Mouse (Mus musculus): ENCODE measurements at regions not wholly inside any gene's neighbourhood (a gene's known extent, or its start where the extent isn't known, plus 50 kb on each side); places are given as distances from the start of the nearest gene placed in this dataset.

DNA sequence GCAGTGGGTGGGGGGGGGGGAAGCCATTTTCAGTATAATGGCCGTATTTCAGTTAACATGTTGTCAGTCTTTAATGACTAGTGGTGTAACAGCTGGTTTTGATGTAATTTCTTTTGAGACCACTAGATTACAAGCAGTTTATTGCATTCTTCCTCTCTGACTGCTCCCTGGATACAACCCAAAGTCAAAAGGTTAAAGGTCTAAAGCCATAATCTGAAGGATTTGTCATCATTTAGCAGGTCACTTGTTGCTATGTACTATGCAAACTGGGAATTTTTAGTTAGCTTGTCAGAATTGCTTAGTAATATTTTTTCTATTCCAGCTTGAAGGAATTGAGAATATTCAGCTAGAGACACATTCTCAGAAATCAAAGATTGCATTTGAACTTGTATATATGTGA, 403.4 kb downstream of the Tmem161b start:
- no peak for ATAC-seq (ENCODE audit: borderline replicate concordance, extremely low read depth, low FRiP score, low TSS enrichment)
- Histone ChIP-seq H3K27ac (no peak overlapping the region), H3K9me3 (no peaks in the 10 kb centered on the region), H3K36me3 (no peaks in the 10 kb centered on the region), H3K9ac (no peak overlapping the region), H3K4me2 (no peak overlapping the region), H3K27me3 (no peaks in the 10 kb centered on the region), H3K4me1 (no peaks in the 10 kb centered on the region), H3K4me3 (no peak overlapping the region)
- WGBS = 62% methylated on average over 1 of the region's 1 CpGs

DNA sequence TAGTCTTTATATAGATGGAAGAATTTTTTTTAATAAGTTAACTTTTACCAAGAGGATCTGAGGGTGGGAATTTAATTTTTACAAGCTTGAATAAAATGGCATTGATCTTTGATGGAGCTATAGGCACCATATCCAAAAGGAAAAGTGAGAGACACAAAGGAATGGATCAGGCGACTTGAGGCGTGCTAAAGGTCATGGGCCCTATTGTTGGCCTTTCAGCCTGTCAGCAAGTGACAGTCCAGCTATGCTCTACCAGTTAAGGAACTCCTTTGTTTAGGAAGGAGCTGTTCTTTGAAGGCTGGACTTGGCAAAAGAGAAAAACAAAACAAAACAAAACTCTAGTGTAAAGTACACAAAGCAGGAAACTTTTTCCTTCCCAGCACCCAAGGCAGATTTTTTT, 403.8 kb downstream of the Tmem161b start:
- H3K27me3 ChIP-seq = no peaks in the 10 kb centered on the region
- H3K4me1 ChIP-seq = no peaks in the 10 kb centered on the region
- WGBS = 65% methylated on average over 2 of the region's 2 CpGs
- H3K36me3 ChIP-seq = no peaks in the 10 kb centered on the region
- H3K9ac ChIP-seq = no peak overlapping the region
- H3K9me3 ChIP-seq = no peaks in the 10 kb centered on the region
- no peak overlapping the region for H3K4me3 ChIP-seq
- no peak overlapping the region for H3K4me2 ChIP-seq
- no peak for ATAC-seq (ENCODE audit: borderline replicate concordance, extremely low read depth, low FRiP score, low TSS enrichment)
- H3K27ac ChIP-seq = no peak overlapping the region

DNA sequence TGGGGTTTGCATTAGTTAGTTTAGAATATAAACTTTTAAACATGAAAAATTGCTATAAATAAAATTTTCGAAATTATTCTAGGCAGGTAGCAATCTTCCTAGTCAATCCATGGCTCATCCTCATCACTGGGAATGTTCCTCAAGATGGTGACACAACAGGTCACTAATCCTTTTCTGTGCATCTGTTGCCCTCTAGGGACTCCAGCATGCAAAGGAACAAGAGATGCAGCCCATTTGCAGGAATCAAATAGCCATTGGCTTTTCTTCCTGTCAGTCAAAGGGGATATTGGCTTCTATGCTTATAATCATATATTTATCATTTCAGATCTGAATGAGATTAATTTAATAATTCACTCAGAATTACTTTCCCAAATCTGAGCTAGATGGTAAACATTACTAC, 404.3 kb downstream of the Tmem161b start:
- no peaks in the 10 kb centered on the region for H3K9me3 ChIP-seq
- H3K36me3 ChIP-seq = no peaks in the 10 kb centered on the region
- no peak overlapping the region for H3K4me3 ChIP-seq
- H3K27ac ChIP-seq = no peak overlapping the region
- no peaks in the 10 kb centered on the region for H3K27me3 ChIP-seq
- no peaks in the 10 kb centered on the region for H3K4me1 ChIP-seq
- WGBS = 58% methylated on average over 1 of the region's 1 CpGs
- no peak overlapping the region for H3K4me2 ChIP-seq
- no peak for ATAC-seq (ENCODE audit: borderline replicate concordance, extremely low read depth, low FRiP score, low TSS enrichment)
- no peak overlapping the region for H3K9ac ChIP-seq

DNA sequence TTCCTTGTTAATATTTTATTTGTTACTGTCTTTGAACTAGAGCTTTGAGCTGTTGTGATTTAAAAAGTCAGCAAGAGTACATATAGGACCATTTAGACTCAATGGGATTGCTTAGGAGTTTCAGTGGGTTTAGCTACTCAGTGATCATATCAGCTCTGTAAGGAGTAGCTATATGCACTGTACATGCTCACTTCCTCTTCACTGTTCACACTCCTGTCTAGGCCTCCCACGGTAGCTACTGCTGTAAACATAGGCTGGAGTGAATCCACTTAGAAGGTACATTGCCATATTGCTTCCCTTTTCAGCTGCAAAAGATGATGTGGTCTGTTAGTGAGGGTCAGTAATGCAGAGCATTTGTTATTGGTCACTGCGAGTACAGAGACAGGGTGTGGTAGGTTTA, 408.6 kb downstream of the Tmem161b start:
- Histone ChIP-seq H3K36me3 (no peaks in the 10 kb centered on the region), H3K9me3 (no peaks in the 10 kb centered on the region), H3K9ac (no peak overlapping the region), H3K27me3 (no peaks in the 10 kb centered on the region), H3K4me2 (no peak overlapping the region), H3K4me1 (no peaks in the 10 kb centered on the region), H3K27ac (no peak overlapping the region), H3K4me3 (no peak overlapping the region)
- ATAC-seq (ENCODE audit: borderline replicate concordance, extremely low read depth, low FRiP score, low TSS enrichment) = no peak
- WGBS = 56% methylated on average over 2 of the region's 2 CpGs

DNA sequence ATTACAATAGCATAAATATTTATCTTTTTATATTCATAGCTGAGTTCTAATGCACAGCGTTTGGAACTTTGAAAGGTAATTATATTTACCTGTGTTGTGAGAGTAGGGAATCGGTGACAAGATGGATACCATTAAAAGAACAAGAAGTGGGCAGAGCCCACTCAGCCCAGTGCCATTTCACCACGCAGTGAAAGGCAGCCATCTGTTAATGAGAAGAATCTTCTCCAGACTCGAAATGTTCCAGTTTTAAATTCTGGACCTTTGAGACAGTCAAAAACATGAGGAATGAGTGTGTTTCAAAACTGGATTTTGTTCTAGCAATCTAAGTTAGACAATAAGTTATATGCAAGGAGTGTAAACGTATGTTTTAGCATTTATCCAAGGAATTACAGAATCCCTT, 410.4 kb downstream of the Tmem161b start:
- Histone ChIP-seq H3K27ac (no peak overlapping the region), H3K4me2 (no peak overlapping the region), H3K36me3 (no peaks in the 10 kb centered on the region), H3K9ac (no peak overlapping the region), H3K27me3 (no peaks in the 10 kb centered on the region), H3K4me1 (no peaks in the 10 kb centered on the region), H3K4me3 (no peak overlapping the region), H3K9me3 (no peaks in the 10 kb centered on the region)
- no peak for ATAC-seq (ENCODE audit: borderline replicate concordance, extremely low read depth, low FRiP score, low TSS enrichment)
- WGBS = 77% methylated on average over 5 of the region's 5 CpGs

DNA sequence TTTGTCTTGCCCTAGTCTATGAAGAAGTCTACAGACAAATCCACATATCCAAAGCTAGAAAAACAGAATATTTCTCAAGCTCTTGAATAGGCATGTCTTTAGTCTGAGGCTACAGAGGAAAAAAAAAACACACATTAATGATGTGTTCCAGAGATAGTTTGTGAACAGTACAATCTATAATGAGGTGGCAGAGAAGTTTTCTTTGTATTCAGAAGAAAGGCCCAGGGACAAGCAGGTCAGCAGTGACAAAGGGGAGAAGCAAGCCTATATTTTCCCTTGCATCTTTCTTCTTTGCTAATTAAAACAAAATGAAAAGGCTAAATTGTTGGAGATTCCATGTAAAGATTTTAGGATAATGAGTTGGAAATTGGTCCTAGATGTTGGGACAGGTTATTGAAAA, 414.7 kb downstream of the Tmem161b start:
- Histone ChIP-seq H3K27me3 (no peaks in the 10 kb centered on the region), H3K27ac (no peak overlapping the region), H3K9ac (no peak overlapping the region), H3K9me3 (no peaks in the 10 kb centered on the region), H3K4me2 (no peak overlapping the region), H3K4me3 (no peak overlapping the region), H3K4me1 (no peaks in the 10 kb centered on the region), H3K36me3 (no peaks in the 10 kb centered on the region)
- ATAC-seq (ENCODE audit: borderline replicate concordance, extremely low read depth, low FRiP score, low TSS enrichment) = no peak

DNA sequence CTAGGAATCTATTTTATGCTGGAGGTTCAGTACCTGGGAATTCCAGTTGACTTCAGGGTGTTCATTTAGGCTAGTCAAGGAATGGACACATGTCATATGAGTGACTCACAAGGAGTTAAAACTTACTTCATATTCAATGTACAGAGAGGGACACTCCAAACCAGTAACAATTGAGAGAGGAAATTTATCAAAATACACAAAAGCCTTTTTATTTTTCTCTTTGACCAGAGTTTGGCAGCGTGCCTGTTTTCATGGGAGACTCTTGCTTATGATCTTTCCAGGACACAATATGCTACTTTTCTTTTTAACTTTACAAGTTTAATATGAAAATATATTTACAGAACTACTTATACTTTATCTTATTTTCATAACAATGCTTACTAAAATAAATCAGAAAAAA, 415.5 kb downstream of the Tmem161b start:
- Histone ChIP-seq H3K4me3 (no peak overlapping the region), H3K27ac (no peak overlapping the region), H3K4me1 (no peaks in the 10 kb centered on the region), H3K36me3 (no peaks in the 10 kb centered on the region), H3K9ac (no peak overlapping the region), H3K9me3 (no peaks in the 10 kb centered on the region), H3K27me3 (no peaks in the 10 kb centered on the region), H3K4me2 (no peak overlapping the region)
- ATAC-seq (ENCODE audit: borderline replicate concordance, extremely low read depth, low FRiP score, low TSS enrichment) = no peak
- 71% methylated on average over 1 of the region's 1 CpGs for WGBS

DNA sequence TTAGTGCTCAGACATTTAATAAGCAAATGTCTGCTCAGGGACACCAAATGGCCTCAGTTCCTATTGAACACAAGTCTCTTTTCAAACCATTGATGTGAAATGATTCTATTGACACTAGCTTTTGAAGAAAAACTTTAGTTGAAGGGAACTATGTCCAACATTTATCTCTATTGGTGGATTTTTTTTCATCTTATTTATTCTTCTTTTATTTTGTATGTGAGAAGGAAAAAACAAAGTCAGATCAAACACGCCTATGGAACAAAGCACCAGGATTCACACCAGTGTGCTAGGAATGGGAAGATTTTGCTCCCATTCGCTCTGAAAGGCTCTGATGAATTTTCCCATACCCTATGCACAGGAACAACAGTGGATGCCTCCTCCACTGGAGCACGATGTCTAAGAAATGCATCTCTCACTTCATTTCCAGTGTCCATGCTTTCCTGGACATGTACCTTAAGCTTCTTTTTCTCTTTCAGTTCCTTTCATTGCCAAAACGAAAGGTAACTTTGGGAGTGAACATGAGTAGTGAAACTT, 416.4 kb downstream of the Tmem161b start:
- Histone ChIP-seq H3K9ac (no peak overlapping the region), H3K27ac (no peak overlapping the region), H3K9me3 (no peaks in the 10 kb centered on the region), H3K36me3 (no peaks in the 10 kb centered on the region), H3K4me2 (no peak overlapping the region), H3K27me3 (no peaks in the 10 kb centered on the region), H3K4me3 (no peak overlapping the region), H3K4me1 (no peaks in the 10 kb centered on the region)
- WGBS = 77% methylated on average over 4 of the region's 4 CpGs
- ATAC-seq (ENCODE audit: borderline replicate concordance, extremely low read depth, low FRiP score, low TSS enrichment) = no peak

DNA sequence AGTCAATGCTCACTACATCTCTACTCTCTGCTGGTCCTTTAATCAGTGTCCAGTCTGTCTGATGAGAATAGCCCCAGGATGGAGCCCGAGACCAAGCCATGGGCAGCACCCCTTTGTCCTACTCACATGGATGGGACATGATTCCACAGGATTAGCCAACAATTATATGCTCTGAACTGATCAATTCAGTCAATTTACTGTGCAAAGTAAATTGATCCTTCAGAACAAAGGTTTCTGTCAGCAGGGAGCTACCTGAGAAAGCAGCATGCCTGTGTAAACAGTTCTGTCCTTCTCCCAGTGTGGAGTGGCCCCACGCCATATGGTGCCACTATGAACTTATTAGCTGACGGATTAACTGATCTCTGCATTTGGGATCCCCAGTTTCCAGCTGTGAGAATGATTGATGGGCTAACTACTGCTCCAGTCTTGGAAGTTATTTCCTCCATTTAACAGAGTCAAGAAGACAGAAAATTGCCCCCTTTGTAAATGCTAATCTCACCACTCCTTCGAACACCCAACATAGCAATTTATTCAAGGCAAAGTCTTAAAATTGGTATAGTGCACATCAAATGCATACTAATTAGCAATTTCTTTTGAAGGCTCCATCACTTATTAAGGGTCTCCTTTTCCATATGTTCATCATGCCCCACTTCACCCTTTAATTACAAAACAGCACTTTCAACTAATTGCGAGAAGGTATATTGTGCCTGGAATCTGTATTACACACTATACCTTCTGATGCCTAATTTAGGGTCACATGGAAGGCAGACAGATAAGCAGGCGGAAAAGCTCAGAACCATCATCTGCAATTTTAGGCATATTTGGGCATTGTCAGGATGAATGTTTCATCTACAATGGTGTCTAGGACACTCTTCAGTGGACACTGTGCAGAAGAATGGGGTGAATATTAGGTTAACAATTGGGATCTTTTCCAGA, 417.3 kb downstream of the Tmem161b start:
- H3K4me3 ChIP-seq = no peak overlapping the region
- WGBS = 68% methylated on average over 6 of the region's 6 CpGs
- H3K4me2 ChIP-seq = no peak overlapping the region
- ATAC-seq (ENCODE audit: borderline replicate concordance, extremely low read depth, low FRiP score, low TSS enrichment) = no peak
- H3K9me3 ChIP-seq = no peaks in the 10 kb centered on the region
- no peaks in the 10 kb centered on the region for H3K36me3 ChIP-seq
- H3K9ac ChIP-seq = no peak overlapping the region
- no peaks in the 10 kb centered on the region for H3K4me1 ChIP-seq
- H3K27ac ChIP-seq = no peak overlapping the region
- no peaks in the 10 kb centered on the region for H3K27me3 ChIP-seq

DNA sequence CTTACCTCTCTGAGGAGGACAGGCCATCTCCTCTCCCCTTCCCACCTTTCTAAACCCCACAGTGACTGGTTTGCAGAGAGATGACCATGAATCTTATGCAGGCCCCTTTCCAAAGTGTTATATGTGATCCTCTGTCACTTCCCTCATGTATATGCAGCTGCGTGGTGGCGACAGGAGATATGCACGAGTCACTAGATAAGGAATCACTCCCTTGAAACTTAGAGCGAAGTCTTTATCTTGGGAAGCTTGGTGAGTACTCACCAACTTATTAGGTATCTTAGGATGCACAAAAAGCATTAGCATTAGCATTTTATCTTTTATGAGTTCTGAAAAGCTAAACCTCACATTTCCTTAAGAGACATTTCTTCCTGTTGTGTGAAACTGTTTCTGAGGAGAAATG, 421.9 kb downstream of the Tmem161b start:
- H3K27me3 ChIP-seq = no peaks in the 10 kb centered on the region
- H3K9me3 ChIP-seq = no peaks in the 10 kb centered on the region
- no peak overlapping the region for H3K4me3 ChIP-seq
- WGBS = 57% methylated on average over 4 of the region's 4 CpGs
- H3K27ac ChIP-seq = no peak overlapping the region
- no peaks in the 10 kb centered on the region for H3K4me1 ChIP-seq
- ATAC-seq (ENCODE audit: borderline replicate concordance, extremely low read depth, low FRiP score, low TSS enrichment) = no peak
- H3K9ac ChIP-seq = no peak overlapping the region
- H3K36me3 ChIP-seq = no peaks in the 10 kb centered on the region
- H3K4me2 ChIP-seq = no peak overlapping the region

DNA sequence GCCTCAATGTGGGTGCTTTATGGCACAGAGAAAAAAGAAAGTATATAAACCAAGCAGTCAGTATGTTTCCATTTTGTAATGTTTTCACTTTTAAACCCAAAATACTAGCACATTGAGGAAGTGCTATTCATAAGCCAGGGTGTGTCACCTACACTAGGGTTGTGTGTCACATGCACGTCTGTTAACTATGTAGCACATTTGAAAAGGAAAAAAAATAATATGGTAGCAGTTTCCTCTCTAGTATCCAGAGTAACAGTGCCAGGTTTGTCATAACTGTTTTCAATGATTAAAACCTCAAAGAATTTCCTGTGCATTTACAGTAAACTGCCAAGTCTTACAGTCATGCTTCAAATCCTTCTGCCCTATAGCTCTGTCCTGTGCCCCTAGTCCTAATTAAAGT, 424.8 kb downstream of the Tmem161b start:
- 52% methylated on average over 1 of the region's 1 CpGs for WGBS
- Histone ChIP-seq H3K36me3 (no peaks in the 10 kb centered on the region), H3K27me3 (no peaks in the 10 kb centered on the region), H3K27ac (no peak overlapping the region), H3K4me3 (no peak overlapping the region), H3K4me1 (no peaks in the 10 kb centered on the region), H3K9ac (no peak overlapping the region), H3K9me3 (no peaks in the 10 kb centered on the region), H3K4me2 (no peak overlapping the region)
- ATAC-seq (ENCODE audit: borderline replicate concordance, extremely low read depth, low FRiP score, low TSS enrichment) = no peak

DNA sequence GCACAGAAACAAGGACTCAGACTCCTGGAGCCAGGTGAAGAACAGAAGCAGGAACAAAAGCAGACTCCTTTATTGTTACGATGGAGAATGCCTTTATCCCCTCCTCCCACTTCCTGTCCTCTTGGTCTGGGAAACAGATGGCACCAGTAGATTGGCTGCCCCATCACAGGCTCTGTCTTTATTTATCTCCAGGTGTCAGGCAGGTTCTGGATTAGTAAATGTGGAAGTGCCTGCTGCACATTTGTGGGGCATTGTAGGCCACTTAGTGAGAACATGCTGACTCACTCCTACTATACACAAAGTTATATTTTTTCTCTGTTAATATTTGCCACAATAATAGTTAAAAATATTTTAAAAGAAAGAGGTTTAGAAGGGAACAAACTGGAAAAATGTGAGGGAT, 426.0 kb downstream of the Tmem161b start:
- Histone ChIP-seq H3K4me3 (no peak overlapping the region), H3K9me3 (no peaks in the 10 kb centered on the region), H3K27me3 (no peaks in the 10 kb centered on the region), H3K4me1 (no peaks in the 10 kb centered on the region), H3K36me3 (no peaks in the 10 kb centered on the region), H3K27ac (no peak overlapping the region), H3K4me2 (no peak overlapping the region), H3K9ac (no peak overlapping the region)
- WGBS = 35% methylated on average over 1 of the region's 1 CpGs
- no peak for ATAC-seq (ENCODE audit: borderline replicate concordance, extremely low read depth, low FRiP score, low TSS enrichment)
